Mouse (Mus musculus) liver, adult 2 months (tissue): ENCODE data around the gene Gm20388. TPM values are rescaled to one million over a fixed set of nuclear protein-coding genes. Genes with fewer than 3 reads are reported as not detected.

Source experiments
- DNase-seq: peaks from one replicate; pipeline ENCODE4 v3.0.0-alpha.2; 2011; ENCODE audit warnings: low read depth, low spot score; ENCODE audit errors: extremely low read depth
- H3K27ac ChIP-seq: fragments of 200-500 bp; replicated peaks from 2 replicates; pipeline ENCODE4 v1.5.1; 2012; ENCODE audit warnings: low read depth, mild to moderate bottlenecking, control low read depth, inconsistent platforms, low read length; ENCODE audit not compliant: insufficient read depth
- H3K27me3 ChIP-seq: fragments of 200-500 bp; 2 replicates; pipeline ENCODE4 v1.6.1; 2012; ENCODE audit warnings: mild to moderate bottlenecking, moderate library complexity, low read length, inconsistent platforms; ENCODE audit not compliant: control insufficient read depth, insufficient read depth
- H3K36me3 ChIP-seq: fragments of 200-500 bp; 2 replicates; pipeline ENCODE4 v1.6.1; 2012; ENCODE audit warnings: low read length, inconsistent platforms; ENCODE audit not compliant: control insufficient read depth, insufficient read depth
- H3K4me1 ChIP-seq: fragments of 200-500 bp; 2 replicates; pipeline ENCODE4 v1.6.1; 2011; ENCODE audit warnings: low read length; ENCODE audit not compliant: control insufficient read depth, insufficient read depth
- H3K4me3 ChIP-seq: fragments of 200-500 bp; 2 replicates; pipeline ENCODE4 v1.5.1; 2011; ENCODE audit warnings: low read depth, mild to moderate bottlenecking, control low read depth, low read length, moderate library complexity; ENCODE audit not compliant: insufficient read depth
- H3K79me2 ChIP-seq: fragments of 200-500 bp; 2 replicates; pipeline ENCODE4 v1.6.1; 2012; ENCODE audit warnings: inconsistent platforms, mild to moderate bottlenecking, low read length, moderate library complexity; ENCODE audit not compliant: control insufficient read depth, insufficient read depth
- H3K9ac ChIP-seq: fragments of 200-500 bp; 2 replicates; pipeline ENCODE4 v1.6.1; 2012; ENCODE audit warnings: low read depth, mild to moderate bottlenecking, control low read depth, inconsistent platforms, low read length
- CTCF ChIP-seq: fragments of 200-500 bp; IDR thresholded peaks from 2 replicates; pipeline ENCODE4 v1.5.1; 2011; ENCODE audit warnings: low read depth, low read length, control low read depth
- POLR2A ChIP-seq: fragments of 200-500 bp; IDR thresholded peaks from 2 replicates; pipeline ENCODE4 v1.6.1; 2011; ENCODE audit warnings: low read length, control low read depth; ENCODE audit not compliant: insufficient read depth; ENCODE audit errors: extremely low read depth
- WGBS: fragments of 180-500 bp; shearing (Covaris S2); methylation state at CpG from one replicate; pipeline ENCODE4 v1.1.7; 2018; 5-methylcytosine and 5-hydroxymethylcytosine counted together
- polyA plus RNA-seq: library from polyadenylated mRNA; depleted of rRNA; stranded (reverse); fragments of >200 nt; gene quantifications from 2 replicates; pipeline ENCODE4 v1.2.3, GENCODE M21; 2012
- total RNA-seq: library from RNA; depleted of rRNA; stranded (reverse); fragments of >200 nt; gene quantifications from 2 replicates; pipeline ENCODE4 v1.2.3, GENCODE M21; 2014

Gm20388 gene
- total and polyA plus RNA-seq, 2 experiments: 6.4 to 19.9 TPM

- no peaks in the 10 kb centered on the region for H3K27me3 ChIP-seq
- H3K27ac ChIP-seq: peak overlapping the region; percentile 64
- no peak overlapping the region for H3K9ac ChIP-seq
- peaks cover 4% of the 10 kb centered on the region for H3K79me2 ChIP-seq
- H3K4me3 ChIP-seq: no peak overlapping the region
- no peaks in the 10 kb centered on the region for H3K36me3 ChIP-seq
- 60% methylated on average over 6 of the region's 6 CpGs for WGBS
- DNase-seq: no peak
- peaks cover 12% of the 10 kb centered on the region for H3K4me1 ChIP-seq
- TF ChIP-seq CTCF: no peak
These were observed 2607.0 kb downstream of the Gm20388 start for GRCm38 (mm10) chr8:122517541-122518190.

- 74% methylated on average over 11 of the region's 11 CpGs for WGBS
- H3K27ac ChIP-seq: peak overlapping the region; percentile 9; the same call in 1 of the 2 replicates
- no peaks in the 10 kb centered on the region for H3K27me3 ChIP-seq
- no peaks in the 10 kb centered on the region for H3K36me3 ChIP-seq
- no peak for DNase-seq
- TF ChIP-seq CTCF (no peak), POLR2A (no peak)
- peaks cover 20% of the 10 kb centered on the region for H3K4me1 ChIP-seq
- no peak overlapping the region for H3K9ac ChIP-seq
- H3K4me3 ChIP-seq: no peak overlapping the region
- no peaks in the 10 kb centered on the region for H3K79me2 ChIP-seq
These were observed 2610.0 kb downstream of the Gm20388 start for GRCm38 (mm10) chr8:122520611-122521010.

- Histone ChIP-seq H3K27me3 (no peaks in the 10 kb centered on the region), H3K36me3 (no peaks in the 10 kb centered on the region), H3K9ac (no peak overlapping the region), H3K4me3 (no peak overlapping the region), H3K27ac (peak overlapping the region; percentile 40), H3K79me2 (no peaks in the 10 kb centered on the region), H3K4me1 (peaks cover 15% of the 10 kb centered on the region)
- DNase-seq: no peak
- WGBS: 69% methylated on average over 14 of the region's 14 CpGs
- TF ChIP-seq POLR2A (no peak), CTCF (no peak)
These were observed 2612.4 kb downstream of the Gm20388 start for GRCm38 (mm10) chr8:122522796-122523651.

GRCm38 (mm10) chr8:122523652-122524360 is 2613.2 kb downstream of the Gm20388 start:
- H3K4me3 ChIP-seq: no peak overlapping the region
- WGBS: 57% methylated on average over 23 of the region's 23 CpGs
- H3K27ac ChIP-seq: peak overlapping the region; percentile 40
- H3K4me1 ChIP-seq: peaks cover 10% of the 10 kb centered on the region
- 0 out of 2 replicates have a peak, but pooled peaks cover under 1% of the 10 kb centered on the region for H3K79me2 ChIP-seq
- H3K36me3 ChIP-seq: no peaks in the 10 kb centered on the region
- DNase-seq: no peak
- no peaks in the 10 kb centered on the region for H3K27me3 ChIP-seq
- no peak for TF ChIP-seq POLR2A
- TF ChIP-seq CTCF: no peak
- H3K9ac ChIP-seq: peak overlapping the region; percentile 0

DNA sequence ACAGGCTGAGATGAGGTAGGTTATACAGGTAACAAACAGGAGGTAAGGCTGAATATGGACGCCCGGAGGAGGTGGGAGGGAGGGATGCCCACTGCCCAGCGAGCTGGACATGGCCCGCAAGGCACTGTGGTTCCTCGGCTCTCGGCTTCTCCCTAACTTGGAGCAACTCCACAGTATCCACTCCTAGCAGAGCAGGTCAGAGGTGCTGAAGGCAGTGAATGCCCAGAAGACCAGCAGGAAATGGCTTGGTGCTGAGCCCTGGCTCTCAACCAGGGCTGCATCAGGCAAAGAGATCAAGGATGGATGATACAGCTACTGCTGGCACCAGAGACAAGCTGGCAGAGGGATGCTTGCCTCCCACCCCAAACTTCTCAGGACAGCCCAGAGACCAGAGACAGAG is 2613.9 kb downstream of the Gm20388 start:
- Histone ChIP-seq H3K27ac (no peak overlapping the region), H3K36me3 (no peaks in the 10 kb centered on the region), H3K9ac (no peak overlapping the region), H3K4me3 (no peak overlapping the region), H3K4me1 (peaks cover 10% of the 10 kb centered on the region), H3K27me3 (no peaks in the 10 kb centered on the region), H3K79me2 (0 out of 2 replicates have a peak, but pooled peaks cover 3% of the 10 kb centered on the region)
- 76% methylated on average over 6 of the region's 6 CpGs for WGBS
- TF ChIP-seq CTCF: no peak
- no peak for TF ChIP-seq POLR2A
- no peak for DNase-seq
